Mouse (Mus musculus) CD4-positive, CD25-positive, alpha-beta regulatory T cell, adult 2 months (primary cell): ENCODE data around the gene Larp1b.
A peak's percentile ranks its signal among the peaks of the same experiment; 100 is the strongest.

Source experiments
- DNase-seq: peaks from one replicate; pipeline ENCODE4 v3.0.0-alpha.2; 2012; ENCODE audit warnings: low read depth, low spot score

Larp1b gene

DNA sequence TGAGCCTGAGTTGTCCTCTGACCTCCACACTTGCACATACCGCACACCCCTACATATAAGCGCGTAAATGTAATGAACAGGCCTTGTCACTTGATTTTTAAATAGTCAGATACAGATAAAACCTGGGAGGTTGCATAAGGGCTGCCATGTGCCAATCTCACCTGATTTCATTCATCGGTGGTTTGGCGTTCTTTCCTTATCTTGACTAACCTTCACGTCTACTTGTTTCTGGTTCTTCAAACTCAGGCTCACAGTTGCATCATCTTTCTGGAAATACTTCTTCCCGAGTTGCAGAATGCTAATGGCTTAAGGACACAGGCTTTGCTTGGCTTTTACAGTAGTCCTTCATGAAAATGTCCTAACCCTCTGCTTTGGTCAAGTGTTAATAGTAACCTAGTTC is 71.1 kb downstream of the Larp1b start:
- DNase-seq = no peak

DNA sequence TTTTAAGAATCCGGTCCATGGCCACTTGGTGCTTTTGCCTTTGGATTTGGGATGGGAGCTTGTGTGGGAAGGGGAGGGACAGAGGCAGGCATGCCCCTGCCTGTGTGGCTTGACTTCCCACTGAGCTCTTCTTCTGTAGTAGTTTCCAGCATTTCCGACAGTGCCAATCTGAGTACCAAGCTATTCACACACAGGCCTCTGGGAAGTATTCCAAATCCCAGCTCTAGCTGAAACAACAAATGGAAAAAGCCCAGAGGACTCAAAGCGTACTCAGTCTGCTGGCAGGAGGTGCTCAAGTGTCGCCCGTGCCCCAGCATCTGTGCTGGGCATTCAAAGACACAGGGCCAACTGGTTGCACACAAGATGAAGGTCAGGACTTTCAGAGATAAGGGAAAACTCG is 72.4 kb downstream of the Larp1b start:
- DNase-seq = no peak

DNA sequence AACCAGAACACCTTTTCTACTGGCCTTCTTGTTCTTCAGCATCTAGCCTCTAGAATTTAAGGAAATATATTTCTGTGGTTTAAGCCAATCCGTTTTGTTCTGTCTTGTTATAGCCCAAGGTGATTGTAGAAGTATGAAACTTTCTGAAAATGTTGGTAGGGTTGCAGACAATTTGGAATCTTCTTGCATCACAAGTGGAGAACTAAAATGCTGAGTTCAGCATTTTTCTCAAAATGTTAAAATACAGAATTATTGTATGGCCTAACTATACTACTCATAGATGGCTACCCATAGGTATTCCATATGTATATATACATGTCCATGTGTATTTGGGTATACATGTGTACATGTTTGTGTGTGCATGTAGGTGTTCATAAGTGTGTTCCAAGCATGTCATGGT is 81.1 kb downstream of the Larp1b start:
- no peak for DNase-seq

DNA sequence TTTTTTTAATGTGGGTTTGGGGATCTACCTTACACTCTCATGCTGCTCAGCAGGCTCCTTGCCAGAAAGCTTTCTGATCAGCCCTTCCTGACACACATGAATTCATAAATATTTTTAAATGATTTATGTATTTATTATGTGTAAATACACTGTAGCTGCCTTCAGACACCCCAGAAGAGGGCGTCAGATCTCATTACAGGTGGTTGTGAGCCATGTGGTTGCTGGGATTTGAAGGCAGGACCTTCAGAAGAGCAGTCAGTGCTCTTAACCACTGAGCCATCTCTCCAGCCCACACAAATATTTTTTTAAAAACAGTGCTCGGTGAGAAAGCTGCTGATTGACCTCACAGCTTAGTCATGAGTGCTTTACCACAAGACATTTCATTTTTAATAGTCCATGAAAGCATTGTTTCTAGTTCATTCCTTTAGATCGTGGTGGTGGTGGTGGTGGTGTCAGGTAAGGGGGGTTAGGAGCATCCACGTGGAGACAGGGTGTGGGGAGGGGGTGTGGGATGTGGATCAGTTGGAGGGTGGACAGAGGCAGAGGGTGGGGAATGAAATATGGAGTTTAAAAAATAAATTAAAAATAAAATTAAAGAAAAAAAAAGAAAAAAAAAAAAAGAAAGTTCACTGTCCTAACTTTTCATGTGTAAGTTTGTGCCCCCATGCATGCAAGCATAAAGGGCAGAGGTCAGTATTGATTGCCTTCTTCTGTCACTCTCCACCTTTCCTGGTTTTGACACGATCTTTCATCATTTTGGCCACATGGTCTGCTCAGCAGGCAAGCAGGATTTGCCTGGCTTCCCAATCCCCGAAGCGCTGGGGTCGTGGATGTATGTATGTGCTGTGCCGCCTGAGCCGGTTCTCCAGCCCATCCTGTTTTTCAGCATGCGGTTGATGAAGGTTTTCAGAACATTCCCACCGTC is 81.9 kb downstream of the Larp1b start:
- DNase-seq = peak; percentile 2

DNA sequence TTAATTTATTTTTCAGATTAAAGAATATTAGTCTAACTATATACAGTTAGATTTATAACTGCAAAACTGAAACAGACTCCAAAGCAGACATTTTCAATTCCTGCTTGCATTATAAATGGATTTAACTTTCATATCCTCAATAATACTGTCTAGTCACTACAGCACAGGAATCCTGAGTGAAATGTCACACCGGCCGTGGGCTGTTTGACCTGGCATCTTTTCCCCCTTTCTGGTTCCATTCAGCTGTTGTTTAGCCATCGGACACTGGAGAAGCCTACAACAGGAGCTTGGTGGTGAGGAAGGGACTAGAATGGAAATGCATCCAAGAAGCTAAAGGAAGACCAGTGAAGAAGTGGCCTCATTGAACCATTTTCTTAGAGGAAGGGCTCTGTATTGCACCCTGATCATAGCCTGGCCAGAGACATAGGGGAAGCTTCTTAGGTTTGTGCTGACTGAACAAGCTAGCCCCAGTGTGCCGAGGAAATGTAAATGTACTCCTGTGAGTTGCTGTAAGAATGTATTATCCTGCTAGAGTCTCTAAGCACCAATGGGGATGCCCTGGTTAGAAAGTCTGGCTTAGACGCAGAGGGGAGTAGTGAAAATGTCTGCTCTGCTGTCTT is 88.8 kb downstream of the Larp1b start:
- no peak for DNase-seq

DNA sequence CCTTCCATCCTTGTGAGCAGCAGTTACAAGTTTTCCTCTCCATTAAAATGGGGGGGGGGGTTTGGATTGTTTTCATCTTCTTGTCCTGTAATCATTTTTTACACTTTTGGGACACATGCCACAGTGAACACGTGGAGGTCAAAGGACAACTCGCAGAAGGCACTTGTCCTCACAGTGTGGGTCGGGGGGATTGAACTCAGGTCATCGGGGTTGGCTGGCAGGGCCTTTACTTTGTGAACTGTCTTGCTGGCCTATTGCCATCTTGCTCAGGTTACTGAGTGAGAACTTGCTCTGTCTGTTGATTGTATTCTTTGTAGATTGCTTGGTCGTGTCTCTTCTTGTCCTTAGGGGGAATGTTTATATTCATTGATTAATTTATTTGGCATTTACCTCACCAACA is 91.6 kb downstream of the Larp1b start:
- DNase-seq = no peak

DNA sequence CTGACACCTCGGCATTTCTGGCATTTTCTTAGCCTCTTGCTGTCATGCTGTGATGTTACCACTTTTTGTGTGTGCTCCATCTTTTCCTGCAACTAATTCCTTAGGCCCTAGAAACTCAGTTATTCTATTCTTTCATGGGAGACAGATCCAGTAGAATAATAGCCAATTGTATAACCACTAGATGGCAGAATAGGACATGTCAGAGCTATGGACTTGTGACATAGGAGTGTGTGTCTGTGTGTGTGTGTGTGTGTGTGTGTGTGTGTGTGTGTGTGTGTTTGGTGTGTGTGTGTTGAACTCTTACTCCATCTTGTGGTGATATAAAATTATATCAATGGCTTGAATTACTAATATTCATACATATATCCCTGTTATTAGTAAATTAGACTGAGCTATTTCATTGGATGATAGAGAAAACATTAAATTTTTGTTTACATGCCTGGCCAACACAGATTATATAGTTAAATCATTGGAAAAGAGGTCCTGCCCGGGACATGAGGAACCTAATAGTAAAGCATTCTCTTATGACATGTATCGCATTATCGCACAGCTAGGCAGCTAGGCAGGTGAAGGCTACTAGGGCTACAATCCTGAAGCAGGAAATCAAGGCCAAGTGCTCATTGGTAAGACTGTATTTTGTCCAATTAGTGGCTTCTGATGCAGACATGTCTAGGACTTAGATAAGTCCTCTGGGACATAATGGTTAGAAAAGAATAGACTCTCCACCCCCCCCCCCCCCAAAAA is 92.7 kb downstream of the Larp1b start:
- peak; percentile 61 for DNase-seq

DNA sequence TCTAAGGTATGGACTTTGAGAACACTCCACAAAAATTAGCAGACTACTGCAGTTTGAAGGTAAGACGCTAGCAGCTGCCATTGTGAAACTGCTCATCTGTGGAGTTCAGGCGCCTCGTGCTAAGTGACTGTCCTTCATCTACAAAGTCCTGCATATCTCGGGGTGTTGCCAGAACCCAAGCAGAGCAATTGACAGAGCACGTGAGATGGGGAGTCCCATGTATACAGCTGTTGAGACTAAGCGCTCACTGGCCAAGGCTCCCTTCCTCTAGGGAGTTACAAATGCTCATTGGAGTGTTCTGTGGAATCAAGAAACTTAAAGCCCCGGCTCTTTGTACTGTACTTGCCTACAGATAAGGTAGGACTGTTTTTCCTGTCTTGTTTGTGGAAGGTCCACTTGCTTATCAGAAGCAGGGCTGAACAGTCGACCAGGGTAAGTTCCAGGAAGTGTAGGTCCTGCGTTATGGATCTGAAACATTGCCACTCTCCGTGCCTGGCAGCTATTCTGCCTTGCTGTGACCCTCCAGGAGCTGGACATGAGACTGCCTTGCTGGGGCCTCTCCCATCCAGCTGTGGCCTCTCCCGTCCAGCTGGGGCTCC is 94.2 kb downstream of the Larp1b start:
- DNase-seq = no peak

DNA sequence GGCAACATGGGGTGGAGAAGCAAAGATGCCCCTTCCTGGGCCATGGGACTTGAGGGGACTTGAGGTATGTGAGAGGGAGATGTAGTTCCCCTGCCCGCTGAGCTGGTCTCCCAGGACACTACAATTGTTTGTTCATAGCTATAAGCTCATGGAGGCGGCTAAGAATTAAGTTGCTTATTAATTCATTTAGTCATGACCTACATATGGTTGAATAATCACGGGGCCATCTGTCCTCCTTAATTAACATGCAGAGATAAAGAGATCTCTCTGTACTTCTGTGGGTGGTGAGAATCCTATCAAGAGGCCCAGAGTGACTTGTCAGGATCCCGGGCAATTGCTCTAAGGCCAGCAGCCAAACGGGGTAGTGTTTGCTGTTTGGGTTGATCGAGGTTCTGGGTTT is 98.2 kb downstream of the Larp1b start:
- no peak for DNase-seq

DNA sequence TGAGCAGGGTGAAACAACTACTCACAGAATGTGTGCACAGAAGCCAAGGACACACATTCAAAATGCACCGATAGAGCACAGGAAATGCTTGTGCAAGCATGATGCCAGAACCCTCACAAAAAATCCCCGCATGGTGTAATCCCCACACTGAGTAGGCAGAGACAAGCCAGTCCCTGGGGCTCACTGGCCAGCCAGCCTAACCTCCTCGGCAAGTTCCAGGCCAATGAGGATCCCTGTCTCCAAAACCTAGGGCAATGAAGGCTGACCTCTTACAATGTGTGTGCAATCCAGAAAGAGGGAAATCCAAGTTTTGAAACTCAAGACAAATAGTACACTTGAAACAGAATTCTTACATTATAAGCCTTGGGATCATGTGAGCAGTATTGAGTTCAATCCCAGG is 103.7 kb downstream of the Larp1b start:
- no peak for DNase-seq

DNA sequence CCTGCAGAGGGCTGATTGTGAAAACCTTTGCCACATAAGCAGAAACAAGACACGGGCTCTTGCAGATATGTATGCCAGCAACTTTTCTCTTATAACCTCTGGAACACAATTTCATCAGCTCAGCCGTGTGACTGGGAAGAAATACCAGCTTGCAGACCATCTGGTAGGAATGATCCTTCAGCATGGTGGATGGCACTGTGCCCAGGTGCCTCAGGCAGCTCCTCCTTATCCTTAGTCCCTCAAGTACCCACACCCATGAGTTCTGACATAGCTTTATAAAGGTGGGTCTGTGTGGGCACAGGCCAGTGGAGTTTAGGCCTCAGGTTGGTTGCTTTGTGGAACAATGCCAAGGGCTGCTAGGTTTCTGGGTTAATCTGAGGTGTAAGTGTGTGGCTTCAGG is 108.8 kb downstream of the Larp1b start:
- no peak for DNase-seq

DNA sequence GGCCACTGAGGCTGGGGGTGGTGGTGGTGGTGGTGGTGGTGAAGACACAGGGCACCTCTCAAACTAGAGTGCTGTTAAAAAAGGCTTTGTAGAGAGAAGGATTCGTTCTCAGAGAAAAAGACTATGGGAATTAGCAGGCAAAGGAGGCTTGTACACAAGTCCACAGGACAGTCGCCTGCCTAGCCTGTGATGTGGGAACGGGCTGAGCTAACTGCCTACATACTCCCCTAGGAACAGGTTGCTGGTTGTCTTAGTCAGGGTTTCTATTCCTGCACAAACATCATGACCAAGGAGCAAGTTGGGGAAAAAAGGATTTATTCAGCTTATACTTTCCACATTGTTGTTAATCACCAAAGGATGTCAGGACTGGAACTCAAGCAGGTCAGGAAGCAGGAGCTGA is 109.6 kb downstream of the Larp1b start:
- no peak for DNase-seq

DNA sequence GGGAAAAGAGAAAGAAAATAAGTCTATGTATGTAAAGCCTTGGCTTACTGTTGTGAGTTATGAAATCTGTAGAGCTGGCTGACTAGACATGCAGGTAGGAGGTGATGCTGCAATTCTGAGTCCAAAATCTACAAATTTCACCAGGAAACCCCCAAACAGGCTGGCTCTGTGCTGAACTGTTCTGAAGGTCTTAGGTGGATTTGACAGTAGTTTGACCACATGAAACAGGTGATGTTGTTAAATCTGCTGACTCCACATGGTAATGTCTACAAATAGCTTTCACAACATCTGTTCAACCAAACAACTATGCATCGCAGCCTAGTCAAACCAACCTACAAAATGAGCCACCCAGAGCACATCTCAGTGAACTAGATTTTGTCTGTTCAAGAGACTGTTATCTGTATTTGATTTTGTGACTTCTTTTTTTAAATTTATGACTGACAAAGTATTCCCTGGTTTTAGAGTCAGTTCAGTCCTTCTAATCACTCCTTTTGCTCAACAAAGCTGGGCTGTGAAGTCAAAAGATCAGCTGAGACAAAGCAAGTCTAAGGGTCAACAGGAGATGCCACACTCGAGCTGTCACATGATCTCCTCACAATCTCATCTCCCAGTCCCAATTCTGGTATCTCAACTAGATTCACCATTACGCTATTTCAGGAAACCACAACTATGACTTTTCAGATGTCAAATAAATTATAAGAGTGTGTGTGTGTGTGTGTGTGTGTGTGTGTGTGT is 112.4 kb downstream of the Larp1b start:
- DNase-seq = no peak

DNA sequence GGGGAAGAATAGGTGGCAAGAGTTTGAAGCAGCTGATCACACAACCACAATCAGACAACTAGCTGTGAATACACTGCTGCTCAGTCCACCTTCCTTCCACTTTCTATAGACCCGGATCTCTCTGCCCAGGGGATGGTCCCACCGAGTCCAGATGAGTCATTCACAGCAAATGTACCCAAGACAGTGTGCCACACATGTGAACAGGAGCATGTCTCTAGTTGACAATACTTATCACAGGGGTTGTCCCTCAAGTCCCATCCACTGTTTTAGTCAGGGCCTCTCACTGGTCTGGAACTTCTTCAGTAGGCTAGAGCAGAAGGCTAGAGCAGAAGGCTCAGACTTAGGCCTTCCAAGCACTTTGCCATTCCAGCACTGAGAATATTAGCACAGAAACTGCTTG is 113.1 kb downstream of the Larp1b start:
- DNase-seq = no peak

DNA sequence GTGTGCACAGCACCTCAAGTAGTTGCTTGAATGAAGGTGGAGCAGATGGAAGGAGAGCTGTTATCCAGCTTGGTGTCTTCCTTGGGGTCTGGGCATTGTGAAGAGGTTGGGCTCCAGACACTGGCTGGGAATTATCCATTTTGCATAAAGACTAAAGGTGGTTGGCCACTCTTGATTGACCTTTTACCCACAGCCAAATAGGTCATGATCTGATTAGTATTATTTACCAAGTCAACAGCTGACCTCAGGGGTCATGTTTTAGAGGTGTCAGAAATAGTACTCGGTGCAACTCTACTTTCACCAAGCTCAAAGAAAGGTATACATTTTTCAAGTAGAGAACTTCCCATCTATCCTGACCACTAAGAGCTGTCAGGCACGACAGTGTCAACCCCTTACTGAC is 115.7 kb downstream of the Larp1b start:
- no peak for DNase-seq

DNA sequence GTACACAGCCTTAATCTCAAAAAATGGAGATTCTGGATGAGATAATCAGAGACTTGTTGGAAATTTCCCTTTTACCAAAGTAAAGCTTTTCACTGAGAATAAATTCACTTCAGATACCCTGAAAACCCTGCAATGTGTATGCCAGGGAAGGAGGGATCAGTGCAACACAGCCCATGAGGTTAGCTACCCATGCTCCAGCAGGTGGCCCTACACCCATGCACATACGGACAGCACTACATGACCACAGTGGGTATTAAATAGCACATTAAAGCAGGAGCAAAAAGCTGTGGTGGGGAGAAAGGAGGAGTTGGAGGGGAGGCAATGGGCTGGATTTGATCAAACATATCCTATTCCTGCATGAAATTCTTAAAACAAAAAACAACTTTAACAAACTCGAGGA is 120.9 kb downstream of the Larp1b start:
- peak; percentile 10 for DNase-seq

DNA sequence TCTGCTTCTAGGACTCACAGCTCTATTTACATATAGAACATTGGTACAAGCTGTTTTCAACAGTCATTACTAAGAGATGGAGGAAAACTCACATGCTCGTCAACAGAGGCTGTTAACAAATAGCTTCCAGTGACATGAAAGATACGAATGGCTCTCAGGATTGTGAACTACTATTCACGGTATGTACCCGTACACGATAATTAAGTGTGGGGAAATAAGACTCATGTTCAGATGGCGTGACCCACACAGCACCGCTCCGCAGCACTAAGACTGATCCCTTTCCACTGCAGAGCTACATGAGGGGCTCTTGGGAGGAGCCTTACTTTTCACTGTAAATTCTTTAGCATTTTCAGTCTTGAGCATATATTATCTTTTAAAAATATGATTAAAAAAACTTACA is 125.7 kb downstream of the Larp1b start:
- DNase-seq = no peak

DNA sequence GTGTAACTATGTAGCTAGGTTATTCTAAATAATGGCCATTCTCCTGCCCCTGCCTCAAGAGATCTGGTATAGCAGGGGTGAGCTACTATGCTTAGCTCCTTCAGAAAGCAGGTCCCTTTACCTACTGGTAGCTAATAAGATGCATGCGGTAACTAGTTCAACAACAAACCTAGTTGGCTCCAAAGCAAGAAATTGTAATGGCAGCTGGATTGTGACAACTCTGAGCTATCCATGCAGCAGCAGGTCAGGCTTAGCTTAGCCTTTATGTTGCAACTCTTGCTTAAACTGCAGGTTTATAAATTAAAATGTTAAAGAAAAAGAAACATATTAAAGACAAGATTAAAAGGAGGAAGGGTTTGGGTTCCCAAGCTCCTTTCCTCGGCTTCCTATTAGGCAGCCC is 129.0 kb downstream of the Larp1b start:
- no peak for DNase-seq

DNA sequence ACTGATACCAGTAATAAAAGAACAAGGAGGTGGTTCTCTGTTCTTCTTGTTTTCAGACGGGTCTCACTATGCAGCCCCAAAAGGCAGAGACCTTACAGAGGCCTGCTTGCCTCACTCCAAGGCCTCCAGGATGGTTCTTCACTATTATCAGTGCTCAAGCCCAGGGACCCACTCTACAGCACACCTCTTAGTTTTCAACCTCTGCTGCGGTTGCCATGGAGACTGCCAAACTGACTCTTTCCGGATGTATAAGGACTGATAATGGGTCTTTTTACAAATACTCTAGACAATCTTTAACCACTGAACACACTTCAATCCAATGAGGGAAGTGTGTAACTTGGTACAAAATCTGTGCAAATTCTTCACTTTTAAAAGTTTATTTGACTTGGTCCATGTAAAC is 131.1 kb downstream of the Larp1b start:
- DNase-seq = peak; percentile 59

DNA sequence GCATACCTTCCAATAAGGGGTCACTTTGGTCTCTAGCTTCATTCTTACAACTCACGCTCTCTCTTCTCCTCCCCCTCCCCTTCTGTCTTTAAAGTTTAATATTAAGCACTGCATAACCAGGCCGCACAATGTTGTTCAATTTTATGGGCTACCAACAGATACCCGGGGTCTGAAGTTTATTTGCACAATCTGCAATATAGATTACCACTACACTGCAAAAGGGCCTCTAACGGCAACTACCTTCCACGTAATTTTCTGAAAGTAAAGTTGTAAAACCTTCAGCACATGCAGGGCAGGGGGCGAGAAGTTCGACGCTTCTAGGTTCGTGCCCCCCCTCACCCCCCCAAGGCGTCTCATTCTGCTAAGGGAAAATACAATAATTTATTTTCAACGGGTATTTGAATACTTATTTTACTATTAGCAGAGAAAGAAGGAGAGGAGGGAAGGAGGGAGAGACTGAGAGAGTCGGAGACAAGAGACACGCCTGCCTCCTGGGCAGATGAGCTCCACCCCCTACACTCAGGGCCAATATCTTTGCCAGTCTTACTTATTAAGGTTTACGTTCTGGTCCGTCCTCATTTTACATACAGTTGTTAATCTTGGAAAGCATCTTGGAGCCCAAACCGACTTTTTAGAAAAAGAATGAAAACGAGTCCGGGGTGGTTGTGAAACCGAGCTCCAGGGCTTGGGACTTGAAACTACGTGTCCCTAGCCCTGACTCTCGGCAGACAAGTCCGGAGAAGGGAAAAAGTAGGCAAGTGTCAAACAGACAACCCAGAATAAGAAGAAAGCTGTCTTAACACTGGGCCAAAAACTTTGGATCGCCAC is 132.1 kb downstream of the Larp1b start:
- peak; percentile 56 for DNase-seq

DNA sequence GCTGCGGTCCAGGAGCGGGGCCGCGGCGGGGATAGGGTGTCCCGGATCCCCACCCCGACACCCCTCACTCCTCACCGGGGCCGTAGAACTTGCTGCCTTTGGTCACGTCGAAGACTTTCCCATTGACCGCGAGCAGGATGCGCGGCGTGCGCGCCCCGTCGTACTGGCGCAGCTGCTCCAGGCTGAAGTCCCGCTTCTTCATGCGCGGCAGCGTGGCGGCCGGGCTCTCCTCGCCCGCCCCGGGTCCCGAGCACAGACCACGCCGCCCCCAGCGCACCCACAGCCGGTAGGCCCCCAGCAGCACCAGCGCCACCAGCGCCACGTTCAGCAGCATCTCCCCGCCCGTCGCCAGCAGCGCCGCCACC is 132.9 kb downstream of the Larp1b start:
- DNase-seq = no peak
